Mouse (Mus musculus) kidney, postnatal 4 days (tissue): ENCODE measurements at regions not wholly inside any gene's neighbourhood (a gene's known extent, or its start where the extent isn't known, plus 50 kb on each side); places are given as distances from the start of the nearest gene placed in this dataset.
A peak's percentile ranks its signal among the peaks of the same experiment; 100 is the strongest.

ENCODE experiments used
- DNase-seq, 2 experiments: peaks; one replicate each; pipeline ENCODE4 v3.0.0; 2021; ENCODE audit warnings: mixed read lengths in 2 of 2

- no peak for DNase-seq
These were observed 237.0 kb downstream of the Papss1 start for GRCm38 (mm10) chr3:131801551-131801950.

GRCm38 (mm10) chr3:131802841-131803240 is 238.3 kb downstream of the Papss1 start:
- peak in 1 of 2 experiments; percentile 10 for DNase-seq

- DNase-seq, result peak; percentile 37 to 48
These were observed 243.6 kb downstream of the Papss1 start for GRCm38 (mm10) chr3:131808127-131808526.

- DNase-seq, result peak; percentile 9 to 19
These were observed 248.4 kb downstream of the Papss1 start for GRCm38 (mm10) chr3:131812968-131813367.

GRCm38 (mm10) chr3:131818806-131819205 is 254.2 kb downstream of the Papss1 start:
- no peak for DNase-seq

- DNase-seq, result no peak
These were observed 227.7 kb upstream of the Dkk2 start for GRCm38 (mm10) chr3:131857442-131857841.

- no peak for DNase-seq
These were observed 226.0 kb upstream of the Dkk2 start for GRCm38 (mm10) chr3:131859083-131859482.

- no peak for DNase-seq
These were observed 220.0 kb upstream of the Dkk2 start for GRCm38 (mm10) chr3:131865106-131865505.

GRCm38 (mm10) chr3:131867266-131867665 is 217.8 kb upstream of the Dkk2 start:
- DNase-seq, result no peak

GRCm38 (mm10) chr3:131868219-131868964 is 216.7 kb upstream of the Dkk2 start:
- DNase-seq, result no peak

GRCm38 (mm10) chr3:131869306-131869705 is 215.8 kb upstream of the Dkk2 start:
- DNase-seq, result no peak

- no peak for DNase-seq
These were observed 202.4 kb upstream of the Dkk2 start for GRCm38 (mm10) chr3:131882667-131883066.

GRCm38 (mm10) chr3:131886470-131886869 is 198.6 kb upstream of the Dkk2 start:
- peak; percentile 39 to 54 for DNase-seq

GRCm38 (mm10) chr3:131886984-131887383 is 198.1 kb upstream of the Dkk2 start:
- no peak for DNase-seq

- DNase-seq, result no peak
These were observed 197.4 kb upstream of the Dkk2 start for GRCm38 (mm10) chr3:131887670-131888069.

- DNase-seq, result no peak
These were observed 193.2 kb upstream of the Dkk2 start for GRCm38 (mm10) chr3:131891941-131892340.

- DNase-seq, result no peak
These were observed 191.9 kb upstream of the Dkk2 start for GRCm38 (mm10) chr3:131893061-131893804.

GRCm38 (mm10) chr3:131895057-131895456 is 190.0 kb upstream of the Dkk2 start:
- DNase-seq, result no peak

GRCm38 (mm10) chr3:131913534-131913933 is 171.6 kb upstream of the Dkk2 start:
- no peak for DNase-seq

- no peak for DNase-seq
These were observed 170.7 kb upstream of the Dkk2 start for GRCm38 (mm10) chr3:131914372-131914771.

- no peak for DNase-seq
These were observed 170.1 kb upstream of the Dkk2 start for GRCm38 (mm10) chr3:131914997-131915396.

GRCm38 (mm10) chr3:131917734-131918534 is 167.2 kb upstream of the Dkk2 start:
- no peak for DNase-seq

- DNase-seq, result no peak
These were observed 165.6 kb upstream of the Dkk2 start for GRCm38 (mm10) chr3:131919476-131919875.
